Mouse (Mus musculus) embryonic facial prominence, embryonic 15.5 days (tissue): ENCODE measurements at regions not wholly inside any gene's neighbourhood (a gene's known extent, or its start where the extent isn't known, plus 50 kb on each side); places are given as distances from the start of the nearest gene placed in this dataset.

Experiments used
- ATAC-seq: fragments of 200-750 bp; cut with Nextera tagmentation; 2 replicates; pipeline ENCODE4 v1.8.0; 2017; ENCODE audit warnings: low read depth, moderate TSS enrichment; ENCODE audit not compliant: insufficient number of reproducible peaks, low FRiP score, low TSS enrichment
- H3K27ac ChIP-seq: fragments of 300-500 bp; sonication (generic); replicated peaks from 2 replicates; pipeline ENCODE4 v1.5.1; 2015; ENCODE audit warnings: mild to moderate bottlenecking, inconsistent platforms
- H3K27me3 ChIP-seq: fragments of 300-500 bp; sonication (generic); 2 replicates; pipeline ENCODE4 v1.6.1; 2015; ENCODE audit warnings: inconsistent platforms
- H3K36me3 ChIP-seq: fragments of 300-500 bp; sonication (generic); 2 replicates; pipeline ENCODE4 v1.6.1; 2015; ENCODE audit warnings: mild to moderate bottlenecking, inconsistent platforms
- H3K4me1 ChIP-seq: fragments of 300-500 bp; sonication (generic); 2 replicates; pipeline ENCODE4 v1.6.1; 2015; ENCODE audit warnings: inconsistent platforms
- H3K4me2 ChIP-seq: fragments of 300-500 bp; sonication (generic); replicated peaks from 2 replicates; pipeline ENCODE4 v1.6.1; 2015; ENCODE audit warnings: mild to moderate bottlenecking, inconsistent platforms
- H3K4me3 ChIP-seq: fragments of 300-500 bp; sonication (generic); replicated peaks from 2 replicates; pipeline ENCODE4 v1.5.1; 2015; ENCODE audit warnings: mild to moderate bottlenecking, inconsistent platforms
- H3K9ac ChIP-seq: fragments of 300-500 bp; sonication (generic); 2 replicates; pipeline ENCODE4 v1.6.1; 2015; ENCODE audit warnings: inconsistent platforms
- H3K9me3 ChIP-seq: fragments of 300-500 bp; sonication (generic); replicated peaks from 2 replicates; pipeline ENCODE4 v1.6.1; 2016; ENCODE audit warnings: inconsistent platforms
- WGBS: fragments of 180-500 bp; shearing (Covaris S2); methylation state at CpG from one replicate; pipeline ENCODE4 v1.1.7; 2015; 5-methylcytosine and 5-hydroxymethylcytosine counted together

DNA sequence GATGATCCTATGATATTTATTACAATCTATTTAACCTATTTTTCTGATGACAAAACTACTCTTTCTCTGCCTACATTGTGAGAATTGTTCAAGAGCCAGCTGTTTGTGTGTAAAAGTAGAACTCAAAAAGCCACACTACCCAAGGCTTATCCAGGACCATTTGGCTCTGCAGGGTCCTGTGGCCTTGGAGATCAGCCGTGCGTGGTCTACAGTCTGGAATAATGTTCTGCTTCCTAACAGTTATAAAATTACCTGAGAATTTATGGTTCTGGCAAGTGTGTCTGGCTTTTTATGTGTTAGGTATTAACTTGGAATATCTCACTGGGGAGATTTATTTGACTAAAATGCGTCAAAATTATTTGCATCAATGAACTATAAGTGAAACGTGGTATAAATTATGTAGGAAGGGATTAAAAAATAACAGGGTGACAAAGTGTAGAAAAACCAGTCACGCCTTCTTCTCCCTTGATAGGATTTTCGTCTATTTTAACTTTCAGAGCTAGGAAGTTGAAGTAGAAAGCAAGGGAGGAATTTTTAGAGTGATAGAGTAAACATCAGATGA, 1789.0 kb upstream of the Gm7489 start:
- no peaks in the 10 kb centered on the region for H3K4me1 ChIP-seq
- WGBS: 67% methylated on average over 6 of the region's 6 CpGs
- H3K9ac ChIP-seq: no peak overlapping the region
- no peaks in the 10 kb centered on the region for H3K36me3 ChIP-seq
- no peaks in the 10 kb centered on the region for H3K9me3 ChIP-seq
- ATAC-seq: no peak
- no peaks in the 10 kb centered on the region for H3K27me3 ChIP-seq
- no peak overlapping the region for H3K4me2 ChIP-seq
- no peak overlapping the region for H3K27ac ChIP-seq
- no peak overlapping the region for H3K4me3 ChIP-seq

DNA sequence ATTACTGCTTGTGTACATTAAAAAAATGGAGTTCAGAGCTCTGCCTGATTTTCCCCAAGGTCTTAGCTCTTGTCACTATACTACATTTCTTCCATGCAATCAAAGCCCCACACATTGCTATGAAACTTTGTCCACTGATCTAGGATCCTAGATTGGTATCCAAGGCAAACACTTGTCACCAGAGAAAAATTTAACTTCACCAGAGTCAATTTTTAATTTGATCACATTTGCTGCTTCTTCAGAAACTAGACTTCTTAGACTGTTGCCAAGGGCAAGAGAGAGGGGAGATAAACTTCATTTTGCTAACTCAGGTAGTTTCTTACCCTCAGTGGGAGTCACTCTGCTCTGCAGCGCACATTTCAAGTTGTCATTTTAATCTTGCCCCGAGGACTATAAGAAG, 1775.9 kb upstream of the Gm7489 start:
- Histone ChIP-seq H3K4me1 (no peaks in the 10 kb centered on the region), H3K4me3 (no peak overlapping the region), H3K9ac (no peak overlapping the region), H3K9me3 (no peaks in the 10 kb centered on the region), H3K36me3 (no peaks in the 10 kb centered on the region), H3K27ac (no peak overlapping the region), H3K4me2 (no peak overlapping the region), H3K27me3 (no peaks in the 10 kb centered on the region)
- ATAC-seq: no peak
- WGBS: 71% methylated on average over 2 of the region's 2 CpGs

DNA sequence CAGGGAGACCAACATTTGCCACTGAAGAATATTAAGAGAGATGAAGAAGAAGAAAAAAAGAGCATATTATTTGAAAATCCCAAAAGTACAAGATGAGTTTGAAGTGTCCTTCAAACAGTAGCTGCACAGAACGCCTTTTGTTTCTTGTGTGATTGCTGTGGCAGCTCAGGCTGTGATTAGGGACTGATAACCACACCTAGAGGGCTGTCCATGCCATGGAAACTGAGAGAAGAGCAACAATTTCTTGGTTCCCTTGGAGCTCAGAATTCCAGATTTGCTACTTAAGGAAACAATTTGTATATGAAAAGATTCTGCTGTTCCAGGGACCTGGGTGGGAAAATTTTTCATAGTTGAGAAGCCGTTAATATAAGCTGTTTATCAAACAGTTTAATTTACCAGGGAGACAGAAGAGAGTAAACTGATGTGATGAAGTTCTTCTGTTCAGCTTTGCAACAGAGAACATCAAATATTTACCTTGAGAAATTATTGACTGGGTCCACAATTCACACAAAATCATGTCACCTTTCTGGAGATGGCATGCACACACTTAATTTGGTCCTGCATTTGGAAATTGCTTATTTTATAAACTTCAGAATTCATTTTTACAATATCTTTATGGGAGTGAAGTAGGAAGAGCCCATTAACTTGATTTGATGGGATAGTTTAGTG, 1770.2 kb upstream of the Gm7489 start:
- no peak overlapping the region for H3K27ac ChIP-seq
- H3K4me2 ChIP-seq: no peak overlapping the region
- H3K4me1 ChIP-seq: no peaks in the 10 kb centered on the region
- no peak overlapping the region for H3K4me3 ChIP-seq
- no peak overlapping the region for H3K9ac ChIP-seq
- H3K27me3 ChIP-seq: no peaks in the 10 kb centered on the region
- no peaks in the 10 kb centered on the region for H3K9me3 ChIP-seq
- ATAC-seq: no peak
- H3K36me3 ChIP-seq: no peaks in the 10 kb centered on the region
- WGBS: 72% methylated on average over 2 of the region's 2 CpGs

DNA sequence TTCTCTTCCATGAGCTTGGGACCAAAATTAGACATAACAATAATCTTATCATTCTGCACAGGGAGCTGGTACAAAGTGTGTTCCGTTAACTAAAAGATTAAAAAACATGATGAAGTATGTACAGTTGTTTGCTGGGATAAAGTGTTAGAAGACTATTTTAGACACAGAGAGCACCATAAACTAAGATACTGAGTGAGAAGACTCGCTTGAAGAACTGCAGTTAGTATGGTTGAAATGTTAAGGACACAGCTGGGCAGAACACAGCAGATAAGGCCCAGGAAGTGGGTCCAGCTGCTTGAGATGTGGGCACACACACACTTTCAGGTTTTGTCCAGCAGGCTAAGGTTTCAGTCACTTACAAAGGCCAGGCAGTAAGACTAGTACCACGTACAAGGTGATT, 1748.0 kb upstream of the Gm7489 start:
- Histone ChIP-seq H3K4me2 (no peak overlapping the region), H3K4me3 (no peak overlapping the region), H3K36me3 (no peaks in the 10 kb centered on the region), H3K4me1 (no peaks in the 10 kb centered on the region), H3K27ac (no peak overlapping the region), H3K9me3 (no peaks in the 10 kb centered on the region), H3K27me3 (no peaks in the 10 kb centered on the region), H3K9ac (no peak overlapping the region)
- ATAC-seq: no peak
- WGBS: 70% methylated on average over 3 of the region's 3 CpGs

DNA sequence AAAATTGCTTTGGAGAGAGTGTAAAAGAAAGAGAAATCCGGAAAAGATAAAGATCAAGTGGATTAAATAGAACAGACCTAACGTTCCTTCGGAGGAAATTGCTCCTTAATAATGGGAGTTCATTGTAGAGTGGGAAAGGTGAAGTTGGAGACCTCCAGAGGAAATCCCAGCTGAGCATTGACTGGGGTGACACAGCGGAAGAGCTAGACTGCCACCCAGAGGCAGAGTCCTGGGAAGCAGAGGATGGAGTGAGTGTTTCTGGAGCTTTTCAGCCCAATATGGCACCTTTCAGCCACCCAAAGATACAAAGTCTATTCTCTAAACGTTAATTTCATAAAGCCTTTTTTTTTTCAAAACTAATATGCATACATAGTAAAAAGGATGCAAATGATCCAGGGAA, 1731.3 kb upstream of the Gm7489 start:
- Histone ChIP-seq H3K27me3 (no peaks in the 10 kb centered on the region), H3K9me3 (no peaks in the 10 kb centered on the region), H3K27ac (no peak overlapping the region), H3K4me3 (no peak overlapping the region), H3K9ac (no peak overlapping the region), H3K4me2 (no peak overlapping the region), H3K4me1 (no peaks in the 10 kb centered on the region), H3K36me3 (no peaks in the 10 kb centered on the region)
- ATAC-seq: no peak
- WGBS: 22% methylated on average over 5 of the region's 5 CpGs

DNA sequence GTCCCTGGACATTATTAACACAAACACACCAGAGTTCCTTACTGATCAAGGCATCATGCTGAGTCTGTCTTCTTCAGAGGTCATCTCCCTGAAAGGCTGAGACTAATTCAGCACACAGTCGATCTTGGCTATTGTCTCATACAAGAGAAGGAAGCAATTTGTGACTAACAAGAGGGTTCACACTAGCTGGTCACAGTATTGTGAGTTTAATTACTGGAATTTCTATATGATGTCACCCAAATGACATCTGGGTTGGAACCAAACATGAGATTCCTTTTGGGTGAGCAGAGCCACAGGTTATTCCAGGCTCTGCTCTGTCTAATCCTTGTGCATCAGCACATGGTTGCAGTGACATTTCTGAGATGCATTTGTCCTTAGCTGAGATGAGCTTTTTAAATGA, 1728.9 kb upstream of the Gm7489 start:
- ATAC-seq: no peak
- H3K27me3 ChIP-seq: no peaks in the 10 kb centered on the region
- H3K4me1 ChIP-seq: peaks cover 6% of the 10 kb centered on the region; the same call in 1 of the 2 replicates
- no peak overlapping the region for H3K4me3 ChIP-seq
- no peak overlapping the region for H3K9ac ChIP-seq
- H3K4me2 ChIP-seq: no peak overlapping the region
- no peak overlapping the region for H3K27ac ChIP-seq
- WGBS: 54% methylated on average over 1 of the region's 1 CpGs
- no peaks in the 10 kb centered on the region for H3K36me3 ChIP-seq
- no peaks in the 10 kb centered on the region for H3K9me3 ChIP-seq

DNA sequence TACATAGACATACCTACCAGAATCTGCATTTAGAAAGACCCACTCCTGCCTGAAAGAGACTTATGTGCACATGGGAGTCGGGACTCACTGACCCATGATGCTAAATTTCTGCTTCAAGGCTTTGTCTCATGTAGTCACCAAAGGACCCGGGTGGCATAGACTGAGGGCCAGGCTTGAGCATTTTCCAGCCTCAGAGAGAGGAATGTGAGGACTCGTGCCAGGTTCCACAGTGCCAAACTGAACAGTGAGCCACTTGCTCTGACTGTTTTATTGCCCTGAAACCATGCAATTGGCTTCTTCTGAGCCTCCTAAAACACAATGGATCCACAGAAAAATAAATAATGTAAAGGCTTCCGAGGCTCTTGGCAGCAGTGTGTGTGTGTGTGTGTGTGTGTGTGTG, 1727.9 kb upstream of the Gm7489 start:
- Histone ChIP-seq H3K36me3 (no peaks in the 10 kb centered on the region), H3K4me3 (no peak overlapping the region), H3K27ac (no peak overlapping the region), H3K4me1 (peaks cover 11% of the 10 kb centered on the region; the same call in 1 of the 2 replicates), H3K4me2 (no peak overlapping the region), H3K9ac (no peak overlapping the region), H3K9me3 (no peaks in the 10 kb centered on the region), H3K27me3 (no peaks in the 10 kb centered on the region)
- WGBS: 62% methylated on average over 4 of the region's 4 CpGs
- ATAC-seq: no peak

DNA sequence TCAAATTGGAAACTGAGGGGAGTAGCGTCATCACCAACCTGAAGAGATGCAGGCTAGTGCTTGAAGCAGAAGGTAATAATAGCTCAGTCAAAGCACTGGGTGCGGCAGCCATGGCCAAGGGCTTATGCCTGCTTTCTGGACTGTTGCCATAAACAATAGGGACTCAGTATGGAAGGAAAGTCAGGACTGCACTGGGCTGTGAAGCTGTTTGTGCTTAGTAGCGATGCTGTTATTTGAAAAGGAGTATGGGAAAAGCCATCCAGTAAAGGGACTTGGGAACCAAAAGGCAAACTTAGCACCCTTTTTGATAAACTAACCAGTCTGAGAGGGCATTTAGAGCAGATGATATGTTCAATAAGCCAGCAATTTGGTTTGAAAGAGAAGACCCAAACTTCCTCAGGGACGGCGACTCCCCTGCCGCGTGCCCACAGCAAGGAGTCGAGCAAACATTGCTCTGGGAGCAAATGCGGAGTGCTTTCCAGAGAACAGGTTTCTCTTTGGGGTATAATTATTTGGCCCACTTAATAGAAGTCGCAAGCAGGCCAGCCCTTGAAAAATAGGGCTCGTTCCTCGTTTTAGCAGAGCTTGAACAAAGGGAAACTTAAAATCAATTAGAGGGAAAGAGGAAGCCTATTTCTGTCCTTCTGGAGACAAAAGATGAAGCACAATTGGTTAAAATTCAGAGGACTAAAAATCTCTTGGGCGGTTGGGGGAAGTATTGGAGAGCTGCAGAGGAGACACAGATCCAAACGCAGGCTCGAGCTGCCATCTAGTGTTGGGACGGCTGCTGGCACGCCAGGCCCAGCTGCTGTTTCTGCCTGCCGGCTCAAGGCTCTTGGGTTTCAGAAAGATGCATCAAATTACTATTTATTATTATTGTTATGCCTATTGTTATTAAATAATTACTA, 1724.3 kb upstream of the Gm7489 start:
- ATAC-seq: peak; percentile 80
- Histone ChIP-seq H3K4me3 (peak overlapping the region; percentile 26), H3K27ac (0 out of 2 replicates have a peak overlapping the region, but pooled peaks have one; percentile 4), H3K4me2 (peak overlapping the region; percentile 54), H3K9me3 (no peaks in the 10 kb centered on the region), H3K9ac (no peak overlapping the region), H3K27me3 (no peaks in the 10 kb centered on the region), H3K36me3 (no peaks in the 10 kb centered on the region), H3K4me1 (peaks cover 11% of the 10 kb centered on the region; the same call in 1 of the 2 replicates)
- WGBS: 11% methylated on average over 18 of the region's 18 CpGs

DNA sequence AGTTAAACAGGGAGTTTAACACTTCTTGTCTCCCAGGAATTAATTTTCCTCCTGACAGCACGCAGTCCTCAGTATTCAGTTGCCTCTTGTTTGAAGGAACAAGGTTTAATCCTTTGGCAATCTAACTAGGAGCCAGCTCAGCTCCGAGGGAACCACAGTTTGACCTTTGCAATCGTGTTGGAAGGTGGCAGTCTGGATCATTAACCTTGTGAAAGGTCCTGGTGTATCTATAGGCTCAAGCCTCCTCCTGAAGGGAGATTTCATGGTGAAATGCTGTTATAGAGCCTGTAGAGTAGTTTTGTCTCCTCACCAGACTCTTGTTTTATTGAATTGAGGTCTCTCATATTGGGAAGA, 1723.6 kb upstream of the Gm7489 start:
- H3K4me1 ChIP-seq: peaks cover 11% of the 10 kb centered on the region; the same call in 1 of the 2 replicates
- WGBS: 6% methylated on average over 3 of the region's 3 CpGs
- H3K36me3 ChIP-seq: no peaks in the 10 kb centered on the region
- no peaks in the 10 kb centered on the region for H3K9me3 ChIP-seq
- H3K9ac ChIP-seq: no peak overlapping the region
- ATAC-seq: no peak
- no peak overlapping the region for H3K4me2 ChIP-seq
- no peak overlapping the region for H3K27ac ChIP-seq
- H3K4me3 ChIP-seq: no peak overlapping the region
- no peaks in the 10 kb centered on the region for H3K27me3 ChIP-seq

DNA sequence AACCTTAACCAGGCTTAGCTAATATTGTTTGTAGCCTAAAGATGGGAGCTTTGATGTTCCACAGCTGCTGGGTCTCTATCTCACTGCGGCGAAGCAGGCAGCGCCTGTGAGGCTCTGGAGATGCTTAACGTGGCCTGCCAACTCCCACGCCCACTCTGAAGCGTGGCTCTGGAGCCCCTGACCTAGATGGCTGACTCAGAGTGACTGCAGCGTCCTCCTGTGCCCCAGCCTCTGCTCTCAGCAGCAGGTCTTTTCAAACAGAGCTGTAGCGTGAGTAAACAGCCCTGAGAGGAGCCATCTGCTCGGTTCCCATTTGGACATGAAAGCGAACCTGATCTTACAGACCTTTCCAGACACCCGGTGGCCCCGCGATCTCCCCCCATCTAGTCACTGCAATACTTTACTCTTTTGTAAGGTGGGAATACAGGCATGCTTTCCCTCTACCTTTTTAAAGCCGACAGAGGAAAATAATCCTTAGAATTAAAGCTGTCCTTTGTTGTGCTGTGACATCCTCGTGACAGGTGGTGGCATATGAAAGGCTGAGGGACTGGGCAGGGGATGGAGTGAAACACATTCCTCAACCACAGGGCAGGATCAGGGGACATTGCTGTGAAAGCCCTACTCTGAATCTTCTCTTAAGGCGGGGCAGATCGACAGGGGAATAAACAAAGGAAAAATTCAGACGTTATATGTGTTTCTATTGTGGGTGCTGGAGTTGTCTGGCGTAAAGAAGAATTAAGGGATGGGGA, 1723.0 kb upstream of the Gm7489 start:
- Histone ChIP-seq H3K9ac (no peak overlapping the region), H3K9me3 (no peaks in the 10 kb centered on the region), H3K27ac (no peak overlapping the region), H3K4me1 (peaks cover 11% of the 10 kb centered on the region; the same call in 1 of the 2 replicates), H3K4me3 (no peak overlapping the region), H3K27me3 (no peaks in the 10 kb centered on the region), H3K4me2 (0 out of 2 replicates have a peak overlapping the region, but pooled peaks have one; percentile 6), H3K36me3 (no peaks in the 10 kb centered on the region)
- ATAC-seq: peak; percentile 34; the same call in 1 of the 2 replicates
- 27% methylated on average over 19 of the region's 19 CpGs for WGBS

DNA sequence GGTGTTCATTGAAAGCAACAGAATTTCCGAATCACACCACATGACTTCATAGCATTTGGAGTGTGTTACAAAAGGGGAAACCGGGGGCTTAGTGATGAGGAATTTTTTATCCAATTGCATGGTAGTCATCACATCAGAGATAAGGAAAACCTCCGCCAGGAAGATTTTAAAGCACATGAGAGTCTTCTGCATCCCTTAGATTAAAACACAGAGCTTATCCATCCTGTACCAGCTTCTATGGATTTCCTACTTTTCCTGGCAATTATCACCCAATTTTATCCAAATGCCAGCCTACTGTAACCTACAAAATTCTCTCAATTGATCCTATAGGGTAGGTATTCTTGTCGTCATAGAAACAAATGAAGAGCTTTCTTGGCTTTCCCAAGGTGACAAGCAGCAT, 1718.6 kb upstream of the Gm7489 start:
- ATAC-seq: no peak
- Histone ChIP-seq H3K27ac (no peak overlapping the region), H3K27me3 (no peaks in the 10 kb centered on the region), H3K4me2 (no peak overlapping the region), H3K9ac (no peak overlapping the region), H3K36me3 (no peaks in the 10 kb centered on the region), H3K4me3 (no peak overlapping the region), H3K4me1 (peaks cover 4% of the 10 kb centered on the region; the same call in 1 of the 2 replicates), H3K9me3 (no peaks in the 10 kb centered on the region)
- 81% methylated on average over 4 of the region's 4 CpGs for WGBS
